Mouse (Mus musculus) olfactory bulb, adult 2 months (tissue): Measurements from ENCODE around the gene Map2k3. TPM values are rescaled to one million over a fixed set of nuclear protein-coding genes. Genes with fewer than 3 reads are reported as not detected.

Experiments used
- H3K27ac ChIP-seq: fragments of 200-500 bp; 2 replicates; pipeline ENCODE4 v1.5.1; 2012; ENCODE audit warnings: low read depth, low read length; ENCODE audit not compliant: insufficient read depth
- H3K4me1 ChIP-seq: fragments of 200-500 bp; 2 replicates; pipeline ENCODE4 v1.6.1; 2012; ENCODE audit warnings: low read length; ENCODE audit not compliant: control insufficient read depth, insufficient read depth
- H3K4me3 ChIP-seq: fragments of 200-500 bp; 2 replicates; pipeline ENCODE4 v1.5.1; 2012; ENCODE audit warnings: mild to moderate bottlenecking, low read depth, low read length, moderate library complexity; ENCODE audit not compliant: insufficient read depth
- CTCF ChIP-seq: fragments of 200-500 bp; IDR thresholded peaks from 2 replicates; pipeline ENCODE4 v1.5.1; 2012; ENCODE audit warnings: low read depth, mild to moderate bottlenecking, low read length, moderate library complexity; ENCODE audit not compliant: insufficient read depth
- POLR2A ChIP-seq: fragments of 200-500 bp; IDR thresholded peaks from 2 replicates; pipeline ENCODE4 v1.6.1; 2012; ENCODE audit warnings: mild to moderate bottlenecking, low read depth, low read length, moderate library complexity; ENCODE audit not compliant: insufficient read depth
- WGBS: fragments of 180-500 bp; shearing (Covaris S2); methylation state at CpG from one replicate; pipeline ENCODE4 v1.1.7; 2018; 5-methylcytosine and 5-hydroxymethylcytosine counted together
- polyA plus RNA-seq: library from polyadenylated mRNA; stranded (reverse); fragments of >200 nt; gene quantifications from 2 replicates; pipeline ENCODE4 v1.2.4, GENCODE M21; 2012; ENCODE audit warnings: low replicate concordance; ENCODE audit not compliant: missing spikeins, insufficient read depth, insufficient read length

Gene Map2k3
- polyA plus RNA-seq, 1 experiment, result not detected

DNA sequence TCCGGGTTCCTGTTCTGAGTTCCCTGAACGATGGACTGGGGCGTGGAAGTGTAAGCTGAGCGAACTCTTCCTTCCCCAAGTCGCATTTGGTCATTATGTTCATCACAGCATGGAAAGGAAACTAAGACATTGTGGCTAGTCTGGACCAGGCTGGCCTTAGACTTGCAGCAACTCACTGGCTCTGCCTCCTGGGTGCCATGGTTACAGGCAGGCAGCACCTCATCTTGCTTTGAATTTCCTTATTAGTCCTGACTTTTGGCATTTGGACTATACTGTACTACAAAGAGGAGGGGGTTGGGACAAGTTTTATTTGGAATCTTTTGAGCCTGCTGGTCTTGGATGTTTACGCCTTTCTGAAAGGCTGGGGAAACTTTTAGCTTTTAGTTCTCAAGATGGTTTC is 35.1 kb downstream of the Map2k3 start:
- 44% methylated on average over 6 of the region's 6 CpGs for WGBS
- no peak overlapping the region for H3K27ac ChIP-seq
- TF ChIP-seq POLR2A, result no peak
- no peak for TF ChIP-seq CTCF
- H3K4me3 ChIP-seq, result no peak overlapping the region
- no peaks in the 10 kb centered on the region for H3K4me1 ChIP-seq

GRCm38 (mm10) chr11:60975097-60975496 is 43.3 kb downstream of the Map2k3 start:
- H3K4me3 ChIP-seq, result no peak overlapping the region
- H3K27ac ChIP-seq, result no peak overlapping the region
- 77% methylated on average over 11 of the region's 11 CpGs for WGBS
- peaks cover 6% of the 10 kb centered on the region; the same call in 1 of the 2 replicates for H3K4me1 ChIP-seq
- TF ChIP-seq CTCF (no peak), POLR2A (no peak)

GRCm38 (mm10) chr11:60976234-60976633 is 44.4 kb downstream of the Map2k3 start:
- Histone ChIP-seq H3K4me1 (peaks cover 6% of the 10 kb centered on the region; the same call in 1 of the 2 replicates), H3K4me3 (no peak overlapping the region), H3K27ac (no peak overlapping the region)
- TF ChIP-seq CTCF (no peak), POLR2A (no peak)
- WGBS, result 79% methylated on average over 2 of the region's 2 CpGs

DNA sequence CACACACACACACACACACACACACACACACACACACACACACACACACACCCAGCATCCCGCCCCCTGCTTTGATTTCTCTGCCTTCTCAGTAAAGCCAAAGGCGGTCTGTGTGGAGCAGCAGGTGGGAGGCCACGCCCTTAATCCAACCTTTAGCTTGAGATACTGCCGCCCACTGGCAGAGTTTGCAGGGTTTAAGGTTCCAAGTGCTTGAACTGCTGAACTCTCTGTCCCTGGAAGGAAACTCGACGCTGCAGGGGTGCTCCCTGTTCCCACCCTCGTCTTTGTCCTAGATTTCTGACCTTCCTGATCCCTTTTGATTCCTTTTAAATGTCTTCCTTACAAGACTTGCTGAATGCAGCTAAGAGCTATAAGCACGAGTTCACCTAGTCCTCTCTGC is 44.9 kb downstream of the Map2k3 start:
- H3K4me3 ChIP-seq, result no peak overlapping the region
- TF ChIP-seq CTCF, result no peak
- no peak for TF ChIP-seq POLR2A
- no peak overlapping the region for H3K27ac ChIP-seq
- H3K4me1 ChIP-seq, result peaks cover 11% of the 10 kb centered on the region
- WGBS, result 23% methylated on average over 8 of the region's 8 CpGs

- peaks cover 14% of the 10 kb centered on the region for H3K4me1 ChIP-seq
- TF ChIP-seq POLR2A (no peak), CTCF (no peak)
- H3K4me3 ChIP-seq, result no peak overlapping the region
- no peak overlapping the region for H3K27ac ChIP-seq
- 35% methylated on average over 3 of the region's 3 CpGs for WGBS
These were observed 45.3 kb downstream of the Map2k3 start for GRCm38 (mm10) chr11:60977153-60977552.

- Histone ChIP-seq H3K27ac (no peak overlapping the region), H3K4me3 (no peak overlapping the region), H3K4me1 (peaks cover 16% of the 10 kb centered on the region)
- 91% methylated on average over 2 of the region's 2 CpGs for WGBS
- TF ChIP-seq POLR2A (no peak), CTCF (no peak)
These were observed 46.8 kb downstream of the Map2k3 start for GRCm38 (mm10) chr11:60978658-60979057.

DNA sequence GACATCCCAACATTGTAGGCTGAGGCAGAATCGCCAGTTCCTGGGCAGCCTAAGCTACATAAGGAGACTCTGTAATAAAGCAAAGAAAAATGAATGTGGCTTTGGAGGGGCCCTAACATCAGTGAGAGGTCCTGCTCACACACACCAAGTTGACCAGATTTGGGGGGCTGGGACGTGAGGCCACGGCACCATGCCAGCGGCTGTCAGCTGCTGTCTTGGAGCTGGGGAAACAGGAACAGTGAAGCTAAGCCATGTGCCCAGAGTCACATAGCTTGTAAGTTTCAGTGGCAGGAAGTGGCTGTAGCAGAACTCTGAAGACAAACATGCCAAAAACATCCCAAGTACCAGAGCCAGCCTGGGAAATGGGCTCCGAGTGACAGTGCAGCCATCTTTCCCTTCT is 48.0 kb downstream of the Map2k3 start:
- TF ChIP-seq POLR2A (no peak), CTCF (no peak)
- H3K27ac ChIP-seq, result no peak overlapping the region
- H3K4me3 ChIP-seq, result no peak overlapping the region
- H3K4me1 ChIP-seq, result peaks cover 17% of the 10 kb centered on the region
- WGBS, result 83% methylated on average over 5 of the region's 5 CpGs

- H3K27ac ChIP-seq, result no peak overlapping the region
- 51% methylated on average over 14 of the region's 14 CpGs for WGBS
- H3K4me1 ChIP-seq, result peaks cover 18% of the 10 kb centered on the region
- no peak overlapping the region for H3K4me3 ChIP-seq
- TF ChIP-seq CTCF (no peak), POLR2A (no peak)
These were observed 50.1 kb downstream of the Map2k3 start for GRCm38 (mm10) chr11:60981693-60982486.

DNA sequence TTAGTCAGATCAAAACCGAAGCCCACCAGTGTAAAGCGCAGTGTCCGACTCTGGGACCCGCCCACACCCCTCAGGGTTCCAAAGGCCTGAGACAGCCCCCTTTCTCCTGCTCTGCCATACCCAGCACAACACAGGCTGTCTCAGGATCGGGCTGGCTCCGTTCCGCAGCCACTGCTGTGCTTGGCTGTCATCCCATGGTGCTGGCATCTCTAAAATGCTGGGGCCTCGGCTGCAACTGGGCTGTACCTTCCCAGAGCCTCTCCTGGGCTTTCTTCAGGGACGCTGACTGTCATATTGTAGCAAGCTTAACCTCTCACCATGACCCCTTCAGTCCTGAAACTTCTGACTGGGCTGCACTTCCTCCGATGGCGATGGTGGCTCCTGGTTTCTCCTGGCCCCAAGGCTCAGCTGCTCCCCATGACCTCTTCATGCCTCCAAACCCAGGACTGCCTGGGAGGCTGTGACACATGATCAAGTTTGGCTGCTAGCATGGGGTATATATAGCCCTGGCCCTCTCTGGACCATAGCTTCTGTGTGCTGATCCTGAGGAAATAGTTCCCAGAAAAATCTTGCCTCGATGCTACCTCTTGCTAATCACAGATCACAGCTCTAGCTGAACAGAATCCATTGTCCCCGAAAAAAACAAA is 53.2 kb downstream of the Map2k3 start:
- no peak overlapping the region for H3K4me3 ChIP-seq
- 40% methylated on average over 13 of the region's 13 CpGs for WGBS
- TF ChIP-seq POLR2A (no peak), CTCF (no peak)
- no peak overlapping the region for H3K27ac ChIP-seq
- peaks cover 15% of the 10 kb centered on the region for H3K4me1 ChIP-seq

- no peak overlapping the region for H3K4me3 ChIP-seq
- no peak overlapping the region for H3K27ac ChIP-seq
- TF ChIP-seq POLR2A (no peak), CTCF (no peak)
- 84% methylated on average over 3 of the region's 3 CpGs for WGBS
- H3K4me1 ChIP-seq, result no peaks in the 10 kb centered on the region
These were observed 58.6 kb downstream of the Map2k3 start for GRCm38 (mm10) chr11:60990428-60990827.

Other genes starting within 250 kb of the Map2k3 start
- gene Llgl1, start 232.3 kb upstream of the Map2k3 start, polyA plus RNA-seq, result not detected in 2 replicates
- not detected in 2 replicates for gene Flii, start 204.8 kb upstream of the Map2k3 start, polyA plus RNA-seq
- not detected in 2 replicates for gene Mief2, start 203.6 kb upstream of the Map2k3 start, polyA plus RNA-seq
- not detected in 2 replicates for gene Top3a, start 154.7 kb upstream of the Map2k3 start, polyA plus RNA-seq
- gene Smcr8, start 154.5 kb upstream of the Map2k3 start, polyA plus RNA-seq, result not detected in 2 replicates
- not detected in 2 replicates for gene Shmt1, start 120.3 kb upstream of the Map2k3 start, polyA plus RNA-seq
- gene Dhrs7b, start 101.4 kb upstream of the Map2k3 start, polyA plus RNA-seq, result not detected in 2 replicates
- not detected in 2 replicates for gene Tmem11, start 52.8 kb upstream of the Map2k3 start, polyA plus RNA-seq
- gene Natd1, start 17.3 kb upstream of the Map2k3 start, polyA plus RNA-seq, result not detected in 2 replicates
- gene Kcnj12, start 90.5 kb downstream of the Map2k3 start, polyA plus RNA-seq, result not detected in 2 replicates
- not detected in 2 replicates for gene Tnfrsf13b, start 194.7 kb downstream of the Map2k3 start, polyA plus RNA-seq
- not detected in 2 replicates for gene Usp22, start 243.0 kb downstream of the Map2k3 start, polyA plus RNA-seq